In the genomic region with DNA sequence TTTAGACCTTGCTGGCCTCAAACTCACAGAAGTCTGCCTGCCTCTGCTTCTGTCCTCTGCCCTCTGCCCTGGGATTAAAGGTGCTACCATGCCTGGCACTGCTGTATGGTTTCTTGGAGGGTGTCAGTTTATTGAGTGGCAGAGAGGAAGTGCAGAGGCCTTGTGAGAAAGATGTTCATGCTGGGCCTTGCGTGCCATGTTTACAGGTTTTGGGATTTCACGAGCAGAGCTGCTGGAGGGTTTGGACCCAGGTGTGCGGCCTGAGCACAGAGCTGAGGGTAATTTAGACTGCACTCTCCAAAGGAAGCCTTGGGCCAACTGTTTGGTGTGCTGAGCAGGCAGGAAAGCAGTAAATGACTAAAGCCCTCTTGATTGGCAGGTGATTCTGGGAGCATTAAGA, we compare ENCODE assay signal across 22 mouse cellular contexts.
"Had no signal": no experiment of that assay in that cellular context is flagged by ENCODE, and none has a peak within 500 bp of the region (broad histone marks: within the 10 kb centered on the region; RNA-seq: fewer than 3 reads in every experiment).

No protein-coding gene starts in this region.

- H3K4me3 ChIP-seq: left cerebral cortex, adult 2 months; liver, embryonic 15.5 days; lung, embryonic 15.5 days; megakaryocyte, embryonic 14.5 days; neural tube, embryonic 12.5 days; neural tube, embryonic 15.5 days; stomach, embryonic 15.5 days had no signal

- DNase-seq: kidney, adult 18-20 months; kidney, adult 9 months; kidney, postnatal 14 days; kidney, postnatal 4 days; layer of hippocampus, postnatal 36 days; lung, adult 18-20 months; lung, postnatal 10 days; lung, postnatal 36 days; midbrain, embryonic 14.5 days; retina, postnatal 1 day; right cerebral cortex, postnatal 25 days; spleen, adult 18-20 months; thymus, postnatal 25 days had no signal

- H3K27me3 ChIP-seq: liver, embryonic 15.5 days; lung, embryonic 15.5 days; neural tube, embryonic 12.5 days; neural tube, embryonic 15.5 days; stomach, embryonic 15.5 days had no signal

- H3K4me2 ChIP-seq: liver, embryonic 11.5 days; liver, embryonic 15.5 days; lung, embryonic 15.5 days; midbrain, embryonic 11.5 days; neural tube, embryonic 12.5 days; neural tube, embryonic 15.5 days; stomach, embryonic 15.5 days had no signal

- H3K27ac ChIP-seq: left cerebral cortex, adult 2 months; liver, embryonic 15.5 days; lung, embryonic 15.5 days; neural tube, embryonic 12.5 days; neural tube, embryonic 15.5 days had no signal

- H3K9me3 ChIP-seq: liver, embryonic 15.5 days; lung, embryonic 15.5 days; megakaryocyte, embryonic 14.5 days; neural tube, embryonic 12.5 days; neural tube, embryonic 15.5 days; stomach, embryonic 15.5 days had no signal

- H3K4me1 ChIP-seq: liver, embryonic 15.5 days; megakaryocyte, embryonic 14.5 days; neural tube, embryonic 12.5 days; stomach, embryonic 15.5 days had no signal

- H3K9ac ChIP-seq: liver, embryonic 15.5 days; lung, embryonic 15.5 days; neural tube, embryonic 12.5 days; neural tube, embryonic 15.5 days; stomach, embryonic 15.5 days had no signal
